Mouse (Mus musculus) spleen, postnatal 36 days (tissue): Measurements from ENCODE around the gene Rnf39.

Source experiments
- DNase-seq, 2 experiments: peaks; one replicate each; pipeline ENCODE4 v3.0.0; 2022; ENCODE audit warnings: low spot score in 2 of 2, mixed read lengths in 1 of 2

Rnf39 gene

DNA sequence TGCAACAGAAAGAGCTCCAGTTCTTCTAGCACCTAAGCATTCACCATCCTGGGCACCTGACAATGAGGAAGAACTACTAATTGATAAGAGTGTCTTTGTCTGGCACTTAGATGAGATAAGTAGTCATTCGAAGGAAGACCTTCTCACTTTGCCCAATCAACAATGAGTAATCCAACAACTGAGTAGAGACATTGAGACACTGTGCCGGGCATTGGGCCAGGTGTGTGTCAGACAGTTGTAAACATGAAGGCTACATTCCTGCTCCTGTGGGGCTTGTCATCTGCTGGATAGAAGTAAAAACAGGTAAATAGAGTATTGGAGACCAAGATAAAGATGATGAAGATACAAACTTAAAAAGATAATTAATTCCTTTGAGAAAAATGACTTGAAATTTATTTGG, 4.7 kb upstream of the Rnf39 start:
- DNase-seq, result no peak

DNA sequence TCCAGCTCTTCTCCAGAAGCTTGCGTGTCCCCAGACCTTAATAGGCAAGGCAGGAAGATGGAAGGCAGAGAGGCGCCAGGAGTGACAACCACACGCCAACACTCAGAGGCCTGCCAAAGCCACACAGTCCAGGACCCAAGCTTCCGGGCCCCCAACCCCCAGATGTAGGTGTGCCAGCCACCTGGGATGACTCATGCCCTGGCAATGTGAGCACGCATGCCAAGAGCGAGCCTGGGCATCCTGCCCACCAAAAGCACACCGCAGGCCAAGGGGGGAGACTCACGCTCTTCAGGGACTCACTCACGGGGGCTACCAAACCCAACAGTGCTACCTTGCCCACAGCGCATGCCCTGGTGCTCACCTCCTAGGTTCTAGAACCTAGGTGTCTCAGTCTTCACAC, 327 bp upstream of the Rnf39 start:
- no peak for DNase-seq

DNA sequence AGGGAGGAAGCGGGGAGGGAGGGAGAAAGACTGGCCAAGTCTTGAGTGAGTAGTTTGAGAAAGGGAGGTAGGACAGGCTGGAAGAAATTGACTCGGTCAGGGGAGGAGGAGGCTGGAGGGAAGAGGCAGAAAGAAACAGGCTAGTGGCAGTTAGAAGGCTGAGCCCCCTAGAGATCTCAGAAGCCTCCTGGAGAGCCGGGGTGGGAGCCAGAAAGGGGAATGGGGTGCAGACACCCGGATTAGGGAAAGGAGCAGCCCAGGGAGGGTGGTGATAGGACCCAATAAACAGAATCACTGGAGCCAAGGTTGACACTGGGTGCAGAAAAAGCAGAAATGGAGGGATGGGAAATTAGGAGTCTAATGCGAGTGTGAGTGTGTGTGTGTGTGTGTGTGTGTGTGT, 973 bp downstream of the Rnf39 start:
- DNase-seq, result no peak

DNA sequence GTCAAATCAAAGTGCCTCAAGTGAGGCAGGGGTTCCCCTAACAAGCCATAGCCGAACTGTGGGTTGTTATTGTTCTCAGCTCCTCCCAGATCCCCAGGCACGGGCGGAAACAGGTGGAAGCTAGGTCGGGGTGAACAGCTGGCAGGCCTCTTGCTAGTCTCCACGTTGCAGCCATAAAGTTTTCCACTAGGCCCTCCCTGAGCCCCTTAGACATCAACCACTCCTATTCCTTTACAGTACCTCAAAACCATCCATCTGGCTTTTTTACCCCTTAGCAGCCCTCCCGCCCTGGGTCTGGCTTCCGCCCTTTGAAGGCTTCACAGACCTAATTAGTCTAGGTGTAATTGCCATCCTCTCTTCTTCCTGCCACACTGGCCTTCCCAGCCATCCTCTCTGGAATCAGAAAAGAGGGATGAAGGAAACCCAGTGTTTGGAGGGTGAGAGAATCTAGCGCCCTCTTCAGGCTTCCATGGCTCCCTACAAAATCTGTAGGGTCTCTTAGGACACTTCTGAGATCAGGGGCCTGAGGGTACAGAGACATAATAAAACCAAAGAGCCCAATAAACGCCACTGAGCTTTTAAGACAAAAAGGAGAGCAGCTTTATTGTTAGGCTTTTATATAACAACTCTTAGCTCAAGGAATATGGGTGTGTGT, 1.5 kb downstream of the Rnf39 start:
- DNase-seq, result no peak

DNA sequence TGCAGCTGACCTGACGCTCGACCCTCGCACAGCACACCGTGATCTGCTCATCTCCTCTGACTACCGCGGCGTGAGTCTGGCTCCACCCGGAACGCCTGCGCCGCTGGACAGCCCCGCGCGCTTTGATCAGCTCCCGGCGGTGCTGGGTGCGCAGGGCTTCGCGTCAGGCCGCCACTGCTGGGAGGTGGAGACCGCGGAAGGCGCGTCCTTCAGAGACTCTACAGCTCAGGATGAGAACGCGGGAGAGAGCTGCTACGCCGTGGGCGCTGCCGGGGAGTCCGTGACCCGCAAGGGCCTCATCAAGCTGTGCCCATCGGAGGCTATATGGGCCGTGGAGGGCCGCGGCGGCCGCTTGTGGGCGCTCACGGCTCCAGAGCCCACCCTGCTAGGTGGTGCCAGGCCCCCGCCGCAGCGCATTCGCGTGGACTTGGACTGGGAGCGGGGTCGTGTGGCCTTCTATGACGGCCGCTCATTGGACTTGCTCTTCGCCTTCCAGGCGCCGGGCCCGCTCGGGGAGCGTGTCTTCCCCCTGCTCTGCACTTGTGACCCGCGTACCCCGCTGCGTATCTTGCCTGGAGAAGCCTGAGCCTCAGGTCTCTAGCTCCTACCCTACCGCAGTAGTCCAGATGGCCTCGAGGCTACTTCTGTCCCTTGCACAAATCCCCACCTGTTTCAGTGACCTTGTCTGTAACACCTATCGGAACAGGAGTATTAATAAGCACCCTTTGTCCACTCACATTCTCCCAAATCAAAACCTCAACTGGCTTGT, 4.5 kb downstream of the Rnf39 start:
- peak in 1 of 2 experiments; percentile 6 for DNase-seq

DNA sequence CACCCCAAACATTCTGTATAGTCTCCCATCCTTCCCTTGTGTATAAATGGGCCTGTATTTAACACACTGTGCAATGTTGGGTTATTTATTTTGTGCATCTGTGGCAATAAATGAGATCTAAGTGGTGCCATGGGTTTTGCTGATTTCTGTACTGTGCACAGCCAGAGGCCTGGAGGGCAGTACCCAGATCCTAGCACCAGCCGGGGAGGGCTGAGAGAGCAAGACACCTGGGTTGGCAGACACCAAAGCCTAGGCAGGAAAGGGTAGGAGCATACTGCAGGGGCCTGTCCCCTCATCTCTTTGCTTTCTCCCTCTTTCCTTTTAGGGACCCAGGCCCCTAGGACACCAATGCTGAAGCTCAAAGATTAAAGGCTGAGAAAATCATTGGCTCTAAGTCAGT, 5.6 kb downstream of the Rnf39 start:
- no peak for DNase-seq

DNA sequence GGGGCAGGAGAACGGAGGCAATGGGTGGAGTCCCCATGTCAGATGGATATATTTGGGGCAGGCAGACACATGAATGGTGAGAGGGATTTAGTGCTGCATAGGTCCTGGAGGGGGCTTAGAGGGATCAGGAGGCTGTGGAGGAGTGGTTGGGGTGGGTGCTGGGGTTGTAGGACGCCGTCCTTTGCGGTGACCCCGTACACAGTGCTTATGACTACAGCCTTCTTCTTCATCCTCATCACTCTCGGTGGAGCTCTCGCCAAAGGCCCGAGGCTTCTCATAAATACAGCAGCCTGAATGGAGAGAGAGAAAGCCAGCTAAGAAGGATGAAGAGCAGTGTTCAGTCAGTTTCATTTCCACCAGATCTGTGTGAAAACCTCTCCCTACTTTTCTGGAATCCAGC, 6.5 kb downstream of the Rnf39 start:
- DNase-seq, result no peak

DNA sequence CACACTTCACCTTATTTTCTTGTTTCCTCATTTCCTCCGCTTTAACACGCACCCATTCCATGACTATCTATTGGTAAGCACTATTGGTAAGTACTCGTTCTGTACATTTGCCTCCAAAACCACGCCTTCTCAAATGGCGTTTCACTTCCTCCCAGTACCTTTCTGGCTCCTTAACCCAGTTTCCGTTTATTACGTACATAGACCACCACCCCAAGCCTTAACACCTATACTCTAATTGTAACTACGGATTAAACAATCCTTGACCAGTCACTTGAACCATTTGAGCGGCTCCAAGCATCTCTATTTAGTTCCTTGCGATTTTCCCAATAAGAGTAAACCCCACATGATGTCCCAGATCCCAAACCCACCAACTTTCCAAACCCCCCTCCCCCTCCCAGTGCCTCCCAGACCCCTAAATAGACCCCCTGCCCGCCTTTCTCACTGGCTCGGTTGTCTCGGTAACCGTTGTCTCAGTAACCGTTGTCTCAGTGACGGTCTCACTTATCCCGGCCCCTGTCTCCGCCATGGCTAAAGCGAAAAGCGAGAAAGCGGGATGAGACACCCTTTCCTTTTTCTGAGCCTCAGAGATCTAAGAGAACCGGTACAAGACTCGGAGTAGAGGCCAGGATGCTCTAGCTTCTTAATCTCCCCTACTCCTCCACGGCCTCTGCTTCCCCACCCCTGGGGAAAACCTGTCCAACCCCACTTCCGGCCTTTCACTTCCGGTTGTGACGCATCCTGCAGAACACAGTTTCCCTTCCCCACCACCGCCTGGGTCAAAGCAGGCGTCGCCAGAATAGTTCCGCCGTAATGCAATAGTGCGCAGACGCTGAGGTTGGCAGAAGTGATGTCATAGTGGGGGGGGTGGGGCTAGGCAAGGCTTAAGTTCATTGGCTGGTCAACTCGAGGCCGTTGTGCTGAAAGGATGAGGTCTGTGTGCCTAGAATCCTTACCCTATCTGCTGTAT, 8.5 kb downstream of the Rnf39 start, which contains the start of gene Ppp1r11:
Ppp1r11 (minus strand) TSS at position 761 of the 967 bp plus-strand sequence.
- peak; percentile 96 for DNase-seq

DNA sequence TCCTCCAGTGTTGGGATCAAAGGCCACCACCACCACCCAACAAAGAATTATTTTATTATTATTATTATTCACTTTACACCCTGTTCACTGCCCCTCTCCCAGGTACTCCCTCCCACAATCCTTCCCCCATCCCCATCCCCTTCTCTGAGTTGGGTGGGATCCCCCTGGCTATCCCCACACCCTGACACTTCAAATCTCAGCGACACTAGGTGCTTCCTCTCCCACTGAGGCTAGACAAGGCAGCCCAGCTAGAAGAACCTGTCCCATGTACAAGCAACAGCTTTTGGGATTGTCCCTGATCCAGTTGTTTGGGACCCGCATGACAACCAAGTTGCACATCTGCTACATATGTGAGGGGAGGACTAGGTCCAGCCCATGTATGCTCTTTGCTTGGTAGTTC, 9.9 kb downstream of the Rnf39 start:
- DNase-seq, result no peak

DNA sequence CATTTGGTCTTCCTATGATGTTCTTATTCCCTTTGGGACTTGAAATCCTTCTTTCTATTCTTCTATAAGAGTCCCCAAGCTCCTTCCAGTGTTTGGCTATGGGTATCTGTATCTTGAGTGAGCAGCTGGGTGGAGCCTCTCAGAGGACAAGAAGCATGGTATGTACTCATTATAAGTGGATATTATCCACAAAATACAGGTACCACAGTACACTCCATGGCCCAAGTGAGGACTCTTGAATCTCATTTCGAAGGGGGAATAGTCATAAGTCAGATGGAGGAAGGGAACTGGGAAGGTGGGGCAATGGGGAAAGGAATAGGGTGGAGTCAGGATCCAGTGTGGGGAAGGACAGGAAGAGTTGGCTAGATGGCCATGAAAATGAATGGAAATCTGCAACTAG, 10.3 kb downstream of the Rnf39 start:
- no peak for DNase-seq

DNA sequence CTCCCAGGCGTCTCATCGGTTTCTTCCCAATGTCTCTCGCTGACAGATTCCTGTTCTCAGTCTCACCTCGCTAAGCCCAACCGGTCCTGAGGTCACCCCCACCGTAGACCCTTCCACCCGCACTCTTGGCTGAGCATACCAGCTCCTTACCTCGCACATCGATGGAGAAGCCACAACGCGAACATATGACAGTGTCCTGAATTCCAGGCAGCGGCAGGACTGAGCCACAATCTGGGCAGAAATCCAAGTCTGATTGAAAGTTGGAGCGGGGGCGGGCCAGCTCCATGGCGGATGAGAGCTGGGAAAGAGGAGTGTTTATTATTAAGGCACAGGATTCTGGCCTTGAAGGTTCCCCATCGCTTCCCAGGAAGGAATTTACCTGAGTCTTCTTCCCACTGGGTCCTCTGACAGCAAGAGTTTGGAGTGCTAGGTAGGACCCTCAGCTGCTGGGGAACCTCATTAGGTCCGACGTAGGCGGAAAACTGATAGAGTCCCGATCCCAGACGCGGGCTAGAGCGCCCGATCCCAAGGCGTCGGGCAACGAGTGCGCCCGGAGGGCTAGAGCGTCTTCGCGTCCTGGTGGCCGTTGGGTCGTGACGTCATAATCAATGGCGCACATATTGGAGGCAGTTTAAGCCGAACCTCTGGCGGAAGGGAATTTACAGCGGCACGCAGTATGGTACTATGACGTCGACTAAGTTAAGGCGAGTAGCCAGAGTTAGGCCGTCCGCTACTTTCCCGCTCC, 15.5 kb downstream of the Rnf39 start, which contains the start of the genes Znrd1 and Znrd1as:
Znrd1 (minus strand) TSS at position 561 of the 745 bp plus-strand sequence.
Znrd1as (plus strand) TSS at position 594 of the 745 bp plus-strand sequence.
- DNase-seq, result peak; percentile 87 to 90

DNA sequence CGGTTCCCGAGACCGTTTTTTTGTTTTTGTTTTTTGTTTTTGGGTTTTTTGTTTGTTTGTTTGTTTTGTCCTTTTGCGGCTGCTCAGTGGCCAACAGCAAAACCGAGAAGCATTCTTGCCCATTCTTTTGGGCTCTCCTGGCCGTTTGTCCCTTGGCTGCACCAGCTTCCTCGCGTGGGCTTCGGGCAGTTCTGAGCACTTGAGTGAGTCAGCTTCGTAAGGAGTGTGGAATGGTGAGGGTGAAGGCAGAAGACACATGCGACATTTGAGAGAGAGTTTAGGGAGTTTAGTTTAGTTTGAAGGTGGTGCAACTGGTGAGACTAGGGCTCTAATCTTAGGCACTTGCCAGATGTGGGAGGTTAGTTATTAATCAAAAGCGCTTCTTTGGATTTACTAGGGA, 16.2 kb downstream of the Rnf39 start:
- DNase-seq, result no peak

DNA sequence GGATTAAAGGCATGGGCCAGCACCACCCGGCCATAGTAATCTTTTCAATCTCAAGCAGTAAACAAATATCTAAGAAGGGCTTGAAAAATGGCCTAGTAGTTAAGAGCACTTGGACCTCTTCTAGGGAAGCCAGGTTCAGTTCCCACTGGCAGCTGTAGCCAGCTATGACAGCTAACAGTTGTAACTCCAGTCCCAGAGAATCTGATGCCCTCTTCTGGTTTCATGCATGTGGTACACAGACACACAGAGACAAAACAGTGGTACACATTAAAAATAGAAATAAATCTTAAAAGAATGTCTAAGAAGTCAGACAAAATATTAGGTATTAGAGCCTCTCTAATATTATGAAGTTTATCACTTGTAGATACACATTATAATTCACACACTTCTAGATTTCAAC, 18.4 kb downstream of the Rnf39 start:
- no peak for DNase-seq

DNA sequence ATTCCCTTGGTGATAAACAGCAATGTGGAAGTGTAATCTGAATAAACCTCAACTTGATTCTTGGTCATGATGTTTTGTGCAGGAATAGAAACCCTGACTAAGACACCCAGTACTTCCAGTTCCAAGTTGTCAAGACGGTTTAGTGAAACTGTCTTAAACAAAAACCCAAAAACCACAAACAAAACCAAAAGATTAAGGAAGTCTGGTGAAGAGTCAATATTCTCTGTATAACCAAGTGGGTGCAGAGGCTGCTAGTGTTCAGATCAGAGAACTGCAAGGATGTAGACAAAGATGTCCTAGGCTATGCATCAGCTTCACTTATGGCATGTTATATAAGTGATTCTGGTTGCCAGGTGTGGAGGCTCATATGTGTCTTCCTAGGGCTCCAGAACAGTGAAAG, 24.2 kb downstream of the Rnf39 start:
- no peak for DNase-seq

DNA sequence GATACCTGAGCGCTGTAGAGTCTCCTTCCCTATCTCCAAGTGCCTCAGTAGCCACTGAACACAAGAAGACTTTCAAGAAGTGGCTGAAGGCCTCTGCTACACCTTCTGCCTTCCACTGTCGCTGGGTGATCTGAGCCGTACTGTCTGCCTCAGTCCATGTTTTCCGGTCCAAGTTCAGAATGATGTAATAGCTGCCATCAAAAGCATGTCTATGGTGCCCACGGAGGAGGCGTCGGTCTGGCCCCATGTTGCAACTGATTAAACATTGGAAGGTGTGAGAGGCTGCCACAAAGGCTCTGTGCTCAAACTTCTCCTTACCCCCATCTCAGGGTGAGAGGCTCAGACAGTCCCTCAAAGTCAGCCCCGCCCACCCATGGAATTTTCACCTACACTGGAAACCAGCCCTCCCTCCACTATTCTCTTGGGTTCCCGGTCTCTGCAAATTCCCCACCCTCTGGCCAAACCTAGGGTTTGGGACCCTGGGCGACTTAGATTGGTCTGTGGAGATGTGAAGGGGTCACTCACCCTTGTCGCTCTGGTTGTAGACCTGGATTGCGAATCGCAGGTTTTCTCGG, 27.7 kb downstream of the Rnf39 start:
- DNase-seq, result no peak

DNA sequence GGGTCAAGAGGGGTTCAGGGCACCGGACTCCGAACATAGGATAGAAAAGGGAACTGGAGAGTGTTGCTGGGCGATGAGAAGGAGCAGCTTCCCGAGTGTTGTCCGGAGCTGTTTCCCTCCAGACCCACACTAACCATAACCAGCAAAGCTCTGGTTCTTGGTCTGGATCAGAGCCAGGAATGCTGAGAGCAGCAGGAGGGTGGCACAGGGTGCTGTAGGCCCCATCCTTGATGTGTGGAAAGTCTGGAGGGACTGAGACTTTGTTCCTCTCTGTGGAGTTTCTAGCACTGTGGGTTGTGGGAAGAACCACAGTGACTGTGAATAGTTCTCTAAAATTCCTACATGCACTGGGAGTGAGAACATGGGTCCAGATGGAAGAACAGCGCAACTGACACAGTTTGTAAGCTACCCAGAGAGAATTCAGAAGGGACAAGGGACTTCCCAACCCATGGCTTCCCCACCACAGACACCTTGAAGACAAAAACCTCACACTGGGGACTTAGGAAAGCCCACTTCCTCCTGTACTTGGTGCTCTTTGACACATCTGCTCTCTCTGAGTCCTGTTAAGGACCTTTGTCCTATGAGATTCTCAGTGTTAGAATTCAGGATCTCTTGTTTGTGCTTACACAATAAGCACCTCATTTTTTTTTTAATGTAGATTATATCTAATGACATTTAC, 28.6 kb downstream of the Rnf39 start:
- DNase-seq, result no peak

DNA sequence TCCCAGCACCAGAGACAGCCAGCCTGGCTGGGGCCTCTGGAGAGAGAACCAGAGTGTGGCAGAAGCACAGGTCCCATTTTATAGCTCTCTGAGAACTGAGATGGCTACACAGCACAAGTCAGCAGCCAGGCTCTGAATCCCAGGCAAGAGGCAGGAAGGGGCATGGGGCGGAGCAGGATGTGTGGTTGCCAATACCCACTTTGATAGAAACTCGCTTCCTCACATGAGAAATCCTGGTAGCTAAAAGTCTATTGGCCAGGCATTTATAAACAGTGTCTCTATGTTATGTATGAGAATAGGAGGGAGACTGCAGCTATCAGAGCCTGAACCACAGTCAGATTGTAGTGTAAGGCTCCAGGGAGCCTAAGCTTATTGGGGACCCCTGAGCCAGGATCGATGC, 30.1 kb downstream of the Rnf39 start:
- DNase-seq, result no peak

DNA sequence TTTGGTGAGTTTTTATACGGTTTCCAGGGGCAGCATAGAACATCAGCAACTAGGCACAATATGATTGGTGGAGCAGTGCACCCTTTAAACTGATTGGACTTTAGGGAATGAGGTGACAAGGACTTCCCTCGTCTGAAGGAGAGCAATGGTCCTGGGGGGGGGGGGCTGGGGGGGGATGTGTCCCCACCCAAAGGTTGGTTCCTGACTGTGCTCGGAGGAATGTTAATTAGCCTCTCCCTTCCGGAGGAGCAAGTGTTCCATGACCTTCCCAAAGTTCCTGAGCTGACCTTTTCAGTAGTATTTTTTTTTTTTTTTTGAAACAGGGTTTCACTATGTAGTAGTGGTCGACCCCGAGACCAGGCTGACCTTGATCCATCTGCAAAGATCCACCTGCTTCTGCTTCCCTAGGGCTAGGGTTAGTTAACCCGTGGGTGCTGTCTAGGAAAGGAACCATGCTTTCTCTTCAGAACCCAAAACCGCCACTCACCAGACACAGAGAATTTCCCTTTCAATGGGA, 30.6 kb downstream of the Rnf39 start:
- DNase-seq, result no peak

DNA sequence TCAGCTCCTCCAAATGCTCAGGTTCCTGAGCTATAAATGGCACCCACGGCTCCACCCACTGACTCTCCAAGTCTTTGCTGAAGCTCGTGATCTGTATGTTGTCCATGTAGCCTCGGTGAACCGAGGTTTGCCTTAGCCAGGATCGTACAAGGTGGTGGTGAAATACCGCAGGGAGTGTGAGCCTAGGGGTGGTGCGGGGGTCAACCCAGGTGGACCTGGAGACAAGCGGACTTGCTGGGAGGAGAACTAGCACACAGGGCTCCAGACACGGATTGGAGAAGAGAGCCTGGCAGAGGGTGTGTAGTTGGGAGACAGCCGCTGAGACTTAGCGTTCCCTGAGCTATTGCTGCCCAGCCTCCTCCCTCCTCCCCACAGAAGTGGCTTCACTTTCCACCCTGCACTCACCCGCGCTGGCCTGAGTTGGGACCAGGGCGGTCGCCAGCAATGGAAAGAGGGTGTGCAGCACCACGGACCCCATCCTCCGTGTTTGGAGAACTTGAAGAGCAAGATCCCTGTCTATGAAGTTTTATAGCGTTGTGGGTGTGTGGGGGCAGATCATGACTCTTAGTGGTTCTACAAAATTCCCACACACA, 38.6 kb downstream of the Rnf39 start, which contains the start of gene 2410137M14Rik:
2410137M14Rik (minus strand) TSS at position 17 of the 593 bp plus-strand sequence.
- DNase-seq, result no peak

DNA sequence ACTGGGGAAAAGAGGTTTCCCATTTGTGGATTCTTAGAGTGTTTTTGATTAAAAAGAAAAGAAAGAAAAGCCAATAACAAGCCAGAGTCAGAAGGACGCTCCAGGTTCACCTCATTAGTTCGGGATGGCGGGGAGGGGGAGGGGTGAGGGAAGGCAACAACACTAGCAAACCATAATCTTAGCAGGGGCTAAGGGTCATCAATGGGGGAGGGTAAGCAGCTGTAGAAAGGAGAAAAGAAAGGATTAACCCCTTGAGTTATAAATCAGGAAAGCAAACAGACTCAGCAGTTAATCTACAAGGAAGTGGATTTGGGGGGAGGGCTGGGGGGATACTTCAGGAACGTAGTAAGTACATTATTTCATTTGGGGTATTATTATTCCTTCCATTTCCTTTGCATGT, 39.1 kb downstream of the Rnf39 start:
- DNase-seq, result no peak
